ENCODE assay signal across 10 mouse cellular contexts in the genomic region with DNA sequence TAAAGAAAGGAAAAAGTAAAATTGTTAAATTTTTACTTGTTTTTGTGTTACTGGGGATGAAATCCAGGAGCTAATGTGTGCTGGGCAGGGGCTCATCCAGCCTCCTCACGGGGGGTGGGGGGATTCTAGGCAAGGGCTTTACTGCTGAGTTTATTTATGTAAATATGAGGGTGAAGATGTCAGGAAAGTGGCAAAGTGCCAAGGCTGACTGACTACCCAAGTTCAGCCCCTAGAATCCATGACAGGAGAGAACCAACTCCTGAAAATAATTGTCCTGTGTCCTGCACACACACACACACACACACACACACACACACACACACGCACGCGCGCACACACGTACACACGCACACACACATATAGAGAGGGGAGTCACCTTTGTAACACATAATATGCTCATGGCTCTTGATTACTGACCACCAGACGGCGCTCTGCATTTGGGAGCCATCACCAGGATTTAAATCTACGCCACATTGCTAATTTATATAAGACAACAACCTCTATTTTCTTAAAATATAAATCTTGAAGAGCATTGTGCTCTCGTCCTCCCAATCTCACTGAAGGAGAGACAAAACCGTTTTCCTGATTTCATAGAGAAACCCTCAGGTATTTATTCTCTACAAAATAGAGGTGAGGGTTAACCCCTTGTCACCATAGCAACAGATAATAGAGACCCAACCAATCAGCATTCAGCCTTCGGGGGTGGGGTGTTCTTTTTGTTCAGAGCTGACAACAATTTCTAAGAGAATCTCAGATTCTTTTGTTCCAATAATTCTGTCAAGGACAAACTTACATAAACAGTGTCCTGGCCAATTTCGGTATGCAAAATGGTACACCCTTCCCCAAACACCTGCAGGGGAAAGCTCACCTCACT. TPM values are rescaled to one million over a fixed set of nuclear protein-coding genes. Genes with fewer than 3 reads are reported as not detected.
DNase-seq lines count a peak whose midpoint lies in the region; ATAC-seq and TF ChIP-seq lines count a peak whose summit lies in the region.
"Had no signal": no experiment of that assay in that cellular context is flagged by ENCODE, and none has a peak within 500 bp of the region (broad histone marks: within the 10 kb centered on the region; RNA-seq: fewer than 3 reads in every experiment).

No protein-coding gene starts in this region.

- H3K4me3 ChIP-seq in forebrain, embryonic 11.5 days (ENCODE audit: low read depth, low read length): no peak overlapping the region
- H3K4me3 ChIP-seq in forebrain, embryonic 10.5 days: no peak overlapping the region
- peak overlapping the region; percentile 77 for H3K4me3 ChIP-seq in testis, adult 2 months (ENCODE audit: control insufficient read depth, low read depth, low read length)
- H3K4me3 ChIP-seq in embryonic facial prominence, embryonic 14.5 days (ENCODE audit: low read depth, low read length): no peak overlapping the region
- no peak overlapping the region for H3K4me3 ChIP-seq in midbrain, embryonic 15.5 days
- H3K4me3 ChIP-seq: heart, embryonic 13.5 days; megakaryocyte, embryonic 14.5 days had no signal

- no peak overlapping the region for H3K9ac ChIP-seq in forebrain, embryonic 11.5 days (ENCODE audit: low read length)
- no peak overlapping the region for H3K9ac ChIP-seq in embryonic facial prominence, embryonic 14.5 days (ENCODE audit: low read depth, low read length)
- H3K9ac ChIP-seq in midbrain, embryonic 15.5 days: no peak overlapping the region
- H3K9ac ChIP-seq: heart, embryonic 13.5 days had no signal

- no peaks in the 10 kb centered on the region for H3K36me3 ChIP-seq in forebrain, embryonic 11.5 days (ENCODE audit: control insufficient read depth, insufficient read depth, low read length)
- no peaks in the 10 kb centered on the region for H3K36me3 ChIP-seq in forebrain, embryonic 10.5 days (replicated peaks)
- no peaks in the 10 kb centered on the region for H3K36me3 ChIP-seq in testis, adult 2 months (ENCODE audit: control insufficient read depth, insufficient read depth, low read length)
- H3K36me3 ChIP-seq in embryonic facial prominence, embryonic 14.5 days (ENCODE audit: control insufficient read depth, insufficient read depth, low read length): no peaks in the 10 kb centered on the region
- H3K36me3 ChIP-seq in midbrain, embryonic 15.5 days (replicated peaks): no peaks in the 10 kb centered on the region
- H3K36me3 ChIP-seq: heart, embryonic 13.5 days had no signal

- peaks cover under 1% of the 10 kb centered on the region; the same call in 1 of the 2 replicates for H3K4me1 ChIP-seq in forebrain, embryonic 11.5 days (replicated peaks; ENCODE audit: control insufficient read depth, insufficient read depth, low read length)
- H3K4me1 ChIP-seq in forebrain, embryonic 10.5 days: peaks cover 14% of the 10 kb centered on the region
- peaks cover 9% of the 10 kb centered on the region for H3K4me1 ChIP-seq in testis, adult 2 months (ENCODE audit: control insufficient read depth, insufficient read depth, low read length)
- H3K4me1 ChIP-seq in embryonic facial prominence, embryonic 14.5 days (ENCODE audit: control insufficient read depth, insufficient read depth, low read length): no peaks in the 10 kb centered on the region
- H3K4me1 ChIP-seq in midbrain, embryonic 15.5 days: peaks cover 36% of the 10 kb centered on the region
- H3K4me1 ChIP-seq: heart, embryonic 13.5 days had no signal

- WGBS in forebrain, embryonic 11.5 days: 41% methylated on average over 14 of the region's 14 CpGs
- 56% methylated on average over 14 of the region's 14 CpGs for WGBS in forebrain, embryonic 10.5 days
- 34% methylated on average over 14 of the region's 14 CpGs for WGBS in embryonic facial prominence, embryonic 14.5 days
- WGBS in midbrain, embryonic 15.5 days: 30% methylated on average over 14 of the region's 14 CpGs

- H3K9me3 ChIP-seq in forebrain, embryonic 11.5 days (ENCODE audit: control insufficient read depth, low read length): no peaks in the 10 kb centered on the region
- H3K9me3 ChIP-seq in forebrain, embryonic 10.5 days: no peaks in the 10 kb centered on the region
- no peaks in the 10 kb centered on the region for H3K9me3 ChIP-seq in embryonic facial prominence, embryonic 14.5 days (ENCODE audit: control insufficient read depth, low read length)
- H3K9me3 ChIP-seq in midbrain, embryonic 15.5 days: no peaks in the 10 kb centered on the region
- H3K9me3 ChIP-seq: heart, embryonic 13.5 days had no signal

- peak; percentile 47 for ATAC-seq in forebrain, embryonic 11.5 days (replicated peaks; ENCODE audit: low FRiP score)
- no peak; the same call in 1 of the 2 replicates for ATAC-seq in embryonic facial prominence, embryonic 14.5 days (ENCODE audit: low read depth)
- peak; percentile 74 for ATAC-seq in midbrain, embryonic 15.5 days (replicated peaks)

- no peak overlapping the region for H3K27ac ChIP-seq in forebrain, embryonic 11.5 days (ENCODE audit: low read depth, low read length)
- H3K27ac ChIP-seq in forebrain, embryonic 10.5 days: no peak overlapping the region
- no peak overlapping the region for H3K27ac ChIP-seq in testis, adult 2 months (ENCODE audit: control insufficient read depth, insufficient read depth, low read depth, low read length)
- H3K27ac ChIP-seq in embryonic facial prominence, embryonic 14.5 days (replicated peaks; ENCODE audit: low read depth, low read length): no peak overlapping the region
- H3K27ac ChIP-seq in midbrain, embryonic 15.5 days: peak overlapping the region; percentile 84
- H3K27ac ChIP-seq: heart, embryonic 13.5 days had no signal

- TF ChIP-seq POLR2A in testis, adult 2 months (IDR thresholded peaks at IDR 0.05; ENCODE audit: control insufficient read depth, low read depth, low read length): no peak

- no peaks in the 10 kb centered on the region for H3K27me3 ChIP-seq in forebrain, embryonic 11.5 days (ENCODE audit: control insufficient read depth, insufficient read depth, low read length)
- H3K27me3 ChIP-seq in forebrain, embryonic 10.5 days (ENCODE audit: poor library complexity, severe bottlenecking): no peaks in the 10 kb centered on the region
- no peaks in the 10 kb centered on the region for H3K27me3 ChIP-seq in testis, adult 2 months (ENCODE audit: control insufficient read depth, insufficient read depth, low read length)
- H3K27me3 ChIP-seq in embryonic facial prominence, embryonic 14.5 days (replicated peaks; ENCODE audit: control insufficient read depth, insufficient read depth, low read length): no peaks in the 10 kb centered on the region
- no peaks in the 10 kb centered on the region for H3K27me3 ChIP-seq in midbrain, embryonic 15.5 days (replicated peaks)
- H3K27me3 ChIP-seq: heart, embryonic 13.5 days had no signal

- DNase-seq in forebrain, embryonic 11.5 days (ENCODE audit: low spot score): no peak
- DNase-seq in forebrain, embryonic 10.5 days (ENCODE audit: extremely low spot score, low spot score): no peak
- DNase-seq in testis, postnatal 10 days (ENCODE audit: low spot score): no peak
- DNase-seq in embryonic facial prominence, embryonic 14.5 days (ENCODE audit: low spot score): peak; percentile 82
- peak; percentile 67 to 83 for DNase-seq in kidney, postnatal 36 days
- no peak for DNase-seq in urinary bladder, adult 2 months (ENCODE audit: low spot score)

- H3K4me2 ChIP-seq in forebrain, embryonic 11.5 days (ENCODE audit: low read depth, low read length, severe bottlenecking): no peak overlapping the region
- no peak overlapping the region for H3K4me2 ChIP-seq in embryonic facial prominence, embryonic 14.5 days (ENCODE audit: low read depth, low read length)
- peak overlapping the region; percentile 36 for H3K4me2 ChIP-seq in midbrain, embryonic 15.5 days
- H3K4me2 ChIP-seq: heart, embryonic 13.5 days had no signal

- TF ChIP-seq CTCF in testis, adult 2 months (IDR thresholded peaks at IDR 0.05; ENCODE audit: control insufficient read depth, insufficient read depth, insufficient replicate concordance, low read depth, low read length): 0 out of 2 replicates have a peak, but pooled peaks have one; percentile 3

RNA-seq across cellular contexts. Expression of gene Calm3, which starts 9.0 kb away (rescaled TPM):
- 276 and 285 TPM in 2 replicates for polyA plus RNA-seq in forebrain, embryonic 11.5 days (2014; fragmentation: Nextera tagmentation; extraction: Ambion mirVana)
- 156 and 163 TPM in 2 replicates for polyA plus RNA-seq in forebrain, embryonic 10.5 days (2016; fragmentation: Nextera tagmentation; extraction: Ambion mirVana)
- 433 and 509 TPM in 2 replicates for polyA plus RNA-seq in testis, adult 2 months (2012; rRNA removed)
- polyA plus RNA-seq in embryonic facial prominence, embryonic 14.5 days (2014; fragmentation: Nextera tagmentation; extraction: Ambion mirVana): 164 and 189 TPM in 2 replicates
- polyA plus RNA-seq in midbrain, embryonic 15.5 days (2015; fragmentation: Nextera tagmentation; extraction: Ambion mirVana): 351 and 370 TPM in 2 replicates
- 182 and 223 TPM in 2 replicates for polyA plus RNA-seq in urinary bladder, adult 2 months (2012; rRNA removed)

RNA-seq across cellular contexts. Expression of gene Pnmal2, which starts 11.5 kb away (rescaled TPM):
- 12.3 and 13.0 TPM in 2 replicates for polyA plus RNA-seq in forebrain, embryonic 11.5 days (2014; fragmentation: Nextera tagmentation; extraction: Ambion mirVana)
- 4.3 and 6.8 TPM in 2 replicates for polyA plus RNA-seq in forebrain, embryonic 10.5 days (2016; fragmentation: Nextera tagmentation; extraction: Ambion mirVana)
- polyA plus RNA-seq in testis, adult 2 months (2012; rRNA removed): 34.2 and 41.6 TPM in 2 replicates
- polyA plus RNA-seq in embryonic facial prominence, embryonic 14.5 days (2014; fragmentation: Nextera tagmentation; extraction: Ambion mirVana): 20.9 and 21.9 TPM in 2 replicates
- polyA plus RNA-seq in midbrain, embryonic 15.5 days (2015; fragmentation: Nextera tagmentation; extraction: Ambion mirVana): 198 and 205 TPM in 2 replicates
- 0.83 and 1.4 TPM in 2 replicates for polyA plus RNA-seq in urinary bladder, adult 2 months (2012; rRNA removed)

RNA-seq across cellular contexts. Expression of gene Pnmal1, which starts 26.5 kb away (rescaled TPM):
- polyA plus RNA-seq in forebrain, embryonic 11.5 days (2014; fragmentation: Nextera tagmentation; extraction: Ambion mirVana): 20.4 and 22.7 TPM in 2 replicates
- polyA plus RNA-seq in forebrain, embryonic 10.5 days (2016; fragmentation: Nextera tagmentation; extraction: Ambion mirVana): 7.3 and 9.3 TPM in 2 replicates
- polyA plus RNA-seq in testis, adult 2 months (2012; rRNA removed): 7.6 and 7.8 TPM in 2 replicates
- polyA plus RNA-seq in embryonic facial prominence, embryonic 14.5 days (2014; fragmentation: Nextera tagmentation; extraction: Ambion mirVana): 2.1 and 2.3 TPM in 2 replicates
- 74.5 and 76.1 TPM in 2 replicates for polyA plus RNA-seq in midbrain, embryonic 15.5 days (2015; fragmentation: Nextera tagmentation; extraction: Ambion mirVana)
- polyA plus RNA-seq in urinary bladder, adult 2 months (2012; rRNA removed): 0.03 TPM in 2 replicates

RNA-seq across cellular contexts. Expression of gene Ptgir, which starts 26.7 kb away (rescaled TPM):
- polyA plus RNA-seq in forebrain, embryonic 11.5 days (2014; fragmentation: Nextera tagmentation; extraction: Ambion mirVana): 0.11 and 0.39 TPM in 2 replicates
- 0.10 TPM in 2 replicates for polyA plus RNA-seq in forebrain, embryonic 10.5 days (2016; fragmentation: Nextera tagmentation; extraction: Ambion mirVana)
- 0.20 and 0.26 TPM in 2 replicates for polyA plus RNA-seq in testis, adult 2 months (2012; rRNA removed)
- polyA plus RNA-seq in embryonic facial prominence, embryonic 14.5 days (2014; fragmentation: Nextera tagmentation; extraction: Ambion mirVana): 1.8 and 1.9 TPM in 2 replicates
- 0.42 and 0.43 TPM in 2 replicates for polyA plus RNA-seq in midbrain, embryonic 15.5 days (2015; fragmentation: Nextera tagmentation; extraction: Ambion mirVana)
- polyA plus RNA-seq in urinary bladder, adult 2 months (2012; rRNA removed): 3.9 and 5.1 TPM in 2 replicates

RNA-seq across cellular contexts. Expression of gene Gng8, which starts 41.4 kb away (rescaled TPM):
- polyA plus RNA-seq in forebrain, embryonic 11.5 days (2014; fragmentation: Nextera tagmentation; extraction: Ambion mirVana): 7.3 and 7.4 TPM in 2 replicates
- polyA plus RNA-seq in forebrain, embryonic 10.5 days (2016; fragmentation: Nextera tagmentation; extraction: Ambion mirVana): 5.5 and 6.6 TPM in 2 replicates
- 9.5 and 10.3 TPM in 2 replicates for polyA plus RNA-seq in testis, adult 2 months (2012; rRNA removed)
- polyA plus RNA-seq in embryonic facial prominence, embryonic 14.5 days (2014; fragmentation: Nextera tagmentation; extraction: Ambion mirVana): 27.0 and 29.1 TPM in 2 replicates
- 9.7 and 16.6 TPM in 2 replicates for polyA plus RNA-seq in midbrain, embryonic 15.5 days (2015; fragmentation: Nextera tagmentation; extraction: Ambion mirVana)
- 26.7 and 27.5 TPM in 2 replicates for polyA plus RNA-seq in urinary bladder, adult 2 months (2012; rRNA removed)

Comparison
In these comparisons a context has a peak if more than half of its experiments do, and no peak if none do; other contexts are left out.
1. DNase-seq: peak in embryonic facial prominence, embryonic 14.5 days (single experiment) and kidney, postnatal 36 days (2 of 2); none in forebrain, embryonic 11.5 days (single experiment), forebrain, embryonic 10.5 days (single experiment), testis, postnatal 10 days (single experiment) and urinary bladder, adult 2 months (single experiment).